Mouse (Mus musculus) cerebellum, adult 2 months (tissue): ENCODE measurements around the gene Il17re.

Source experiments
- CTCF ChIP-seq: fragments of 200-500 bp; IDR thresholded peaks from 2 replicates; pipeline ENCODE4 v1.5.1; 2011; ENCODE audit warnings: low read depth, mild to moderate bottlenecking, control low read depth, low read length, moderate library complexity, borderline replicate concordance; ENCODE audit not compliant: insufficient read depth
- POLR2A ChIP-seq: fragments of 200-500 bp; IDR thresholded peaks from 2 replicates; pipeline ENCODE4 v1.6.1; 2011; ENCODE audit warnings: low read length, control low read depth, borderline replicate concordance; ENCODE audit not compliant: insufficient read depth

DNA sequence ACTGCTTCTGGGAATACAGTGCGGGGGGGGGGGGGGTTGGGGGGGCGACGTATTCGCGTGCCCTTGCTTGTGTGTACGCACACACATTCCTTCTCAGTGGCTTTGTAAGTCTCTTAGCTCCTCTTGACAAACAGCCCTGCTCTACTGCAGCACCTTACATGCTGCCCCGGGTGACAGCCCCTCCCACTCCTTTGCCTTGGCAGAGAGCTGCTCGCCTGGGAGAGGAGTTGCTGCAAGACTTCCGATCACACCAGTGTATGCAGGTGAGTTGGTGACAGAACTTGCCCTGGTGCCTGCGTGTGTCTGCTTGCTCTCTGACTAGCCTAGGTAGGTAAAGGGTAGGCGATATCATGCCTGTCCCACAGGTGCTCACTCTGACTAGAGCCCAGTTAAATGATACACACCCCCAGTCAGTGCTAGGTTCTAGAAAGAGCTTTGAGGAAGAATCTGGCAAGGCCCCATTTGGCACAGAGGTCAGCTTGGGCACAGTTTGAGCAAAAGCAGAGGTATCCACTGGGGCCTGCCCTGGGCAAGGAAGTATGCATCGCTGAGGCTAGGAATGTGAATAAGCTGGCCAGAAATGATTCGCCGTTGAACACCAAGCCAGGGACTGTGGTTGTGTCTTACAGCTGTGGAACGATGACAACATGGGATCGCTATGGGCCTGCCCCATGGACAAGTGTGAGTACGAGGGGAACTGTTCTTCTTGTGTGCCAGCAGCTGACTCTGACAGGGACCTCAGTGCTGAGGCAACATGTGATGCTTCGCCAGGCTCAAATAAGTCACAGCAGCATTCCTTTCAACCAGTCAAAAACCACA, 22.5 kb downstream of the Il17re start:
- no peak for TF ChIP-seq CTCF
- no peak for TF ChIP-seq POLR2A
